Mouse (Mus musculus) right cerebral cortex, postnatal 4 days (tissue): ENCODE measurements around the gene Ccdc141.

ENCODE experiments used
- DNase-seq: peaks from one replicate; pipeline ENCODE4 v3.0.0-alpha.2; 2022

Ccdc141 gene

GRCm38 (mm10) chr2:77170633-77171105 is at the start of gene Ccdc141:
Ccdc141 (minus strand) TSS chr2:77170636.
- no peak for DNase-seq

GRCm38 (mm10) chr2:77212885-77213284 is 42.4 kb upstream of the Ccdc141 start:
- DNase-seq: no peak

- DNase-seq: no peak
Measured at GRCm38 (mm10) chr2:77206951-77207350, 36.5 kb upstream of the Ccdc141 start.

GRCm38 (mm10) chr2:77203916-77204315 is 33.5 kb upstream of the Ccdc141 start:
- no peak for DNase-seq

GRCm38 (mm10) chr2:77201900-77202299 is 31.5 kb upstream of the Ccdc141 start:
- no peak for DNase-seq

- no peak for DNase-seq
Measured at GRCm38 (mm10) chr2:77200958-77201614, 30.6 kb upstream of the Ccdc141 start.

- DNase-seq: no peak
Measured at GRCm38 (mm10) chr2:77200379-77200778, 29.9 kb upstream of the Ccdc141 start.

GRCm38 (mm10) chr2:77198246-77198645 is 27.8 kb upstream of the Ccdc141 start:
- no peak for DNase-seq

- DNase-seq: no peak
Measured at GRCm38 (mm10) chr2:77196819-77197218, 26.4 kb upstream of the Ccdc141 start.

- DNase-seq: no peak
Measured at GRCm38 (mm10) chr2:77195056-77195455, 24.6 kb upstream of the Ccdc141 start.

GRCm38 (mm10) chr2:77191811-77192210 is 21.4 kb upstream of the Ccdc141 start:
- DNase-seq: no peak

GRCm38 (mm10) chr2:77190891-77191290 is 20.5 kb upstream of the Ccdc141 start:
- DNase-seq: no peak

GRCm38 (mm10) chr2:77190301-77190700 is 19.9 kb upstream of the Ccdc141 start:
- DNase-seq: no peak

- DNase-seq: no peak
Measured at GRCm38 (mm10) chr2:77189671-77190070, 19.2 kb upstream of the Ccdc141 start.

GRCm38 (mm10) chr2:77187501-77187900 is 17.1 kb upstream of the Ccdc141 start:
- DNase-seq: no peak

GRCm38 (mm10) chr2:77186912-77187311 is 16.5 kb upstream of the Ccdc141 start:
- DNase-seq: no peak

GRCm38 (mm10) chr2:77184049-77184571 is 13.7 kb upstream of the Ccdc141 start:
- no peak for DNase-seq

GRCm38 (mm10) chr2:77183646-77184045 is 13.2 kb upstream of the Ccdc141 start:
- DNase-seq: no peak

GRCm38 (mm10) chr2:77182996-77183380 is 12.6 kb upstream of the Ccdc141 start:
- DNase-seq: no peak

GRCm38 (mm10) chr2:77182271-77182995 is 12.0 kb upstream of the Ccdc141 start:
- no peak for DNase-seq

GRCm38 (mm10) chr2:77177472-77177871 is 7.0 kb upstream of the Ccdc141 start:
- no peak for DNase-seq

- DNase-seq: no peak
Measured at GRCm38 (mm10) chr2:77176413-77176812, 6.0 kb upstream of the Ccdc141 start.

- DNase-seq: no peak
Measured at GRCm38 (mm10) chr2:77175411-77175810, 5.0 kb upstream of the Ccdc141 start.

GRCm38 (mm10) chr2:77174313-77174712 is 3.9 kb upstream of the Ccdc141 start:
- DNase-seq: no peak
